Mouse (Mus musculus) hindbrain, embryonic 16.5 days (tissue): ENCODE measurements at regions not wholly inside any gene's neighbourhood (a gene's known extent, or its start where the extent isn't known, plus 50 kb on each side); places are given as distances from the start of the nearest gene placed in this dataset.

Experiments
- ATAC-seq: fragments of 200-750 bp; cut with Nextera tagmentation; 2 replicates; pipeline ENCODE4 v1.8.0; 2017; ENCODE audit warnings: moderate TSS enrichment, moderate library complexity
- H3K27ac ChIP-seq: fragments of 300-500 bp; sonication (generic); 2 replicates; pipeline ENCODE4 v1.5.1; 2014; ENCODE audit warnings: low read depth, mild to moderate bottlenecking, control low read depth, low read length, moderate library complexity
- H3K27me3 ChIP-seq: fragments of 300-500 bp; sonication (generic); replicated peaks from 2 replicates; pipeline ENCODE4 v1.6.1; 2014; ENCODE audit warnings: low read length; ENCODE audit not compliant: control insufficient read depth, insufficient read depth
- H3K36me3 ChIP-seq: fragments of 300-500 bp; sonication (generic); 2 replicates; pipeline ENCODE4 v1.6.1; 2014; ENCODE audit warnings: mild to moderate bottlenecking, low read length, moderate library complexity, mixed read lengths; ENCODE audit not compliant: control insufficient read depth, insufficient read depth
- H3K4me1 ChIP-seq: fragments of 300-500 bp; sonication (generic); 2 replicates; pipeline ENCODE4 v1.6.1; 2014; ENCODE audit warnings: low read depth, low read length; ENCODE audit not compliant: control insufficient read depth, insufficient read depth
- H3K4me2 ChIP-seq: fragments of 300-500 bp; sonication (generic); 2 replicates; pipeline ENCODE4 v1.6.1; 2014; ENCODE audit warnings: mild to moderate bottlenecking, low read length, control low read depth, moderate library complexity
- H3K4me3 ChIP-seq: fragments of 300-500 bp; sonication (generic); 2 replicates; pipeline ENCODE4 v1.5.1; 2014; ENCODE audit warnings: mild to moderate bottlenecking, low read length, control low read depth, moderate library complexity
- H3K9ac ChIP-seq: fragments of 300-500 bp; sonication (generic); 2 replicates; pipeline ENCODE4 v1.6.1; 2014; ENCODE audit warnings: low read depth, mild to moderate bottlenecking, control low read depth, low read length, moderate library complexity
- H3K9me3 ChIP-seq: fragments of 300-500 bp; sonication (generic); 2 replicates; pipeline ENCODE4 v1.6.1; 2014; ENCODE audit warnings: mild to moderate bottlenecking, low read length, moderate library complexity; ENCODE audit not compliant: control insufficient read depth
- WGBS: fragments of 180-500 bp; shearing (Covaris S2); extraction: QIAGEN DNeasy Blood & Tissue Kit; methylation state at CpG from one replicate; pipeline ENCODE4 v1.1.7; 2014; 5-methylcytosine and 5-hydroxymethylcytosine counted together

DNA sequence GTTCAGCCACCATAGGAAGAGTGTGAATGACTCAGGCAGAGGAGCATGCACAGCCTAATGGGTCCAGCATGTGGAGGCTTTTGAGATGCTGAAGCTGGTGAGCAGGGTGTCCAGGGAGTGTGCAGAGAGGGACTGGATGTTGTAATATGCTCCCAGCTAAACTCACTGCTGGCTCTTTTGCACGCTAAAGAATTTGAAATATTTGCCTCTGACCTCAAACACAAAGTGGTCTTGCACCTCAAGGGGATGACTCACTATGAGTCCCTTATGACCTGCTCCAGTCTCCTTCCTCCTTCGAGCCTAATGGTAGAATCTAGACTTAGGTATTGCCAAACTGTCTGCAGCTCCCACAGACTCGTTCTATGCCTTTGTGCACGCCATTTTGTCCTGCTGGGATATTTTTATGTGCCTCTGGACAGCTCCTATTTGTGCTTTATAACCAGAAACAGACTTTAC lies 55.0 kb upstream of the Slit3 start:
- no peaks in the 10 kb centered on the region for H3K27me3 ChIP-seq
- H3K9me3 ChIP-seq = no peaks in the 10 kb centered on the region
- no peak for ATAC-seq
- H3K4me2 ChIP-seq = no peak overlapping the region
- H3K36me3 ChIP-seq = no peaks in the 10 kb centered on the region
- WGBS = 62% methylated on average over 4 of the region's 4 CpGs
- no peaks in the 10 kb centered on the region for H3K4me1 ChIP-seq
- no peak overlapping the region for H3K27ac ChIP-seq
- H3K4me3 ChIP-seq = no peak overlapping the region
- no peak overlapping the region for H3K9ac ChIP-seq

DNA sequence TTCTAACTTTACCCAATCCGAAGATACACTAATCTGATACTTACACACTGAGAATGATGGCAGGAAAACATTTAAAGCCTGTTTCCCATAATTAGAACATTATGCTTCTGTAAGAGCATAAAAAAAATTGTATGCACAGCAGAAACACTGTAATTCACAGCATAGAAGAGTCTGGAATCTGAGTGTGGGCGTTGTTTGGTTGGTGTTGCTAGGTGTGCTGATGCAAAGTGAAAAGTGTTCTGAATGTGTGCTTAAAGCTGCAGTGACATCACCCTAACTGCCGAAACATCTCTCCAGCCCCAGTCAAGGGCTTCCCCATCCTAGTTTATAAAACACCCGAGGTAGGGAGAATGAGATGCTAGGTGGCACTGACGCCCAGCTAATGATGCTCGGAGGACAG lies 63.2 kb upstream of the Slit3 start:
- H3K36me3 ChIP-seq = no peaks in the 10 kb centered on the region
- H3K4me3 ChIP-seq = no peak overlapping the region
- no peak overlapping the region for H3K27ac ChIP-seq
- no peak for ATAC-seq
- 87% methylated on average over 6 of the region's 6 CpGs for WGBS
- no peaks in the 10 kb centered on the region for H3K9me3 ChIP-seq
- no peak overlapping the region for H3K9ac ChIP-seq
- H3K4me2 ChIP-seq = no peak overlapping the region
- H3K4me1 ChIP-seq = no peaks in the 10 kb centered on the region
- no peaks in the 10 kb centered on the region for H3K27me3 ChIP-seq

DNA sequence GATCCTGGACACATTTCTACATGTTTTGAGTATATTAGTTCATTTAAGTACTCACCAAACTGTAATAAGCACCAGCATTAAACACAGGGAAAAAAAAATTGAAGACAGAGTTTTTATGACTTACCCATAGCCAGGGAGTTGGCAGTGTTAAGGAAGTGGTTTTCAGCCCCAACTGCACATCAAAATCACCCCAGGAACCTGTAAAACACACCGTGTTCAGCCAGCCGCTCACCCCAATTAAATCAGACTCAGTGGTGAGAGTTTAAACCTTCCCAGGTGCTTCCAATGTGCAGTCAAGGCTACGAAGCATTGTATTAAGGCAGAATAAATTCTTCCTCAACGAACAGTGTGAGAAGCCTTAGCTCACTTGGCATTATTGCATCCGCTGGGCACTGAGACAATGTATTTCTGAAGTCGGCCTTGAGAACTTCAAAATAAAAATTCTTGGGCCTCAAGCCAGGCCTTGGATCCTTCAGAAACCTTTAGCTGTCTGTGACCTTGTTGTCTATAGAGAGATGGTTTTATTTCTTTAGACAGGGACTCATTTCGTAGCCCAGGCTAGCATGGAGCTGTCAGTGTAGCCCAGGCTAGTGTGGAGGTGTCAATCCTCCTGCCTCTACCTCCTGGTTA lies 65.4 kb upstream of the Slit3 start:
- no peak for ATAC-seq
- H3K9ac ChIP-seq = no peak overlapping the region
- no peaks in the 10 kb centered on the region for H3K36me3 ChIP-seq
- no peaks in the 10 kb centered on the region for H3K4me1 ChIP-seq
- no peaks in the 10 kb centered on the region for H3K9me3 ChIP-seq
- no peak overlapping the region for H3K27ac ChIP-seq
- no peak overlapping the region for H3K4me2 ChIP-seq
- WGBS = 77% methylated on average over 7 of the region's 7 CpGs
- no peaks in the 10 kb centered on the region for H3K27me3 ChIP-seq
- no peak overlapping the region for H3K4me3 ChIP-seq

DNA sequence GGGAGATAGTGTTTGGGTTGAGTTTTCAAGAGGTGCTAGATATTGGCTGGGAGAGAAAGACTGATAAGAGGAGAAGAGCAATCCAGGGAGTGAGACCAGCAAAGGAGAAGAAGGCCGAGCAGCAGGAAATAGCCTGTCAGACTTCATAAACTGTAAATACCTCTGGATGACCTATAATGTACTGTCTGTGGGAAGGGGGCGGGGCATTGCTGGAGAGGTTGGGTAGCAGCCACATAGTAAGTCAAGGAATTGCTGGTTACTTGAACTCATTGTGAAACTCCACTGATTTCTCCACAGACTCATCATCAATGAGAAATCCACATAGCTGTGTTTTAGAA lies 67.4 kb upstream of the Slit3 start:
- Histone ChIP-seq H3K4me3 (no peak overlapping the region), H3K36me3 (no peaks in the 10 kb centered on the region), H3K9ac (no peak overlapping the region), H3K4me2 (no peak overlapping the region), H3K27me3 (no peaks in the 10 kb centered on the region), H3K9me3 (no peaks in the 10 kb centered on the region), H3K27ac (no peak overlapping the region), H3K4me1 (no peaks in the 10 kb centered on the region)
- WGBS = 85% methylated on average over 2 of the region's 2 CpGs
- ATAC-seq = no peak

DNA sequence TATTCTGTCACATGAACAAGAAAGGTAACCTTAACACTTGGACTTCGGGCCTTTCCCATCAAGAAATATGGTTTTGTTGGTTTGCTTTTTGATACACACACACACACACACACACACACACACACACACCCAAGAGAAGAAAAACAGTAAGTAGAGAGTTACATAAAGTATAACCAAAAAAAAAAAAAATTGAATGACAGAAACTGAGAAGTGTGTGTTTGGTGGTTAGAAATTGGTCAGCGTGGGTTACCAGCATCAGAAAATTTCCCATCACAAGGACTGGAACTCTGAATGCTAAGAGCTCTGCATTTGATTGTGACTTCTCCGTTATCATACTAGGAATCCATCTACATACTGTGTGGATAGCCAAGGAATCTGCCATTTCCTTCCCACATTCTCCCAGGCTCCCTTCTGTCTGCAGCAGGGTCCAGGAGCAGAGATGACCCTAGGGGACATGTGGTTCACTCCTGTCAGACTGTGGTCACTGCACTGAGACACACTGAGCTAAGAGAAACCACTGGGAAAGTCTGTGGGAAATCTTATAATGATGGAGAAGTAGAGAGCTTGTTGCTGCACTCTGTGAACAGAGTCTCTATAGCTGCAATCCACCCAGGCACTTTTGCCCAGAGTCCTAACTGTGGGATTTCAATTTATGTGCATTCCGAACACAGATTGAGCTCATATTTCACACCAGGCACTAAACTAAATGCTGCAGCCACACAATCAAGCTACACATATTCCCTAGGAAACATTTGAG lies 68.0 kb upstream of the Slit3 start:
- H3K27me3 ChIP-seq = no peaks in the 10 kb centered on the region
- no peak for ATAC-seq
- no peaks in the 10 kb centered on the region for H3K4me1 ChIP-seq
- H3K4me3 ChIP-seq = no peak overlapping the region
- H3K36me3 ChIP-seq = no peaks in the 10 kb centered on the region
- WGBS = 81% methylated on average over 4 of the region's 4 CpGs
- no peaks in the 10 kb centered on the region for H3K9me3 ChIP-seq
- H3K9ac ChIP-seq = no peak overlapping the region
- H3K4me2 ChIP-seq = no peak overlapping the region
- no peak overlapping the region for H3K27ac ChIP-seq

DNA sequence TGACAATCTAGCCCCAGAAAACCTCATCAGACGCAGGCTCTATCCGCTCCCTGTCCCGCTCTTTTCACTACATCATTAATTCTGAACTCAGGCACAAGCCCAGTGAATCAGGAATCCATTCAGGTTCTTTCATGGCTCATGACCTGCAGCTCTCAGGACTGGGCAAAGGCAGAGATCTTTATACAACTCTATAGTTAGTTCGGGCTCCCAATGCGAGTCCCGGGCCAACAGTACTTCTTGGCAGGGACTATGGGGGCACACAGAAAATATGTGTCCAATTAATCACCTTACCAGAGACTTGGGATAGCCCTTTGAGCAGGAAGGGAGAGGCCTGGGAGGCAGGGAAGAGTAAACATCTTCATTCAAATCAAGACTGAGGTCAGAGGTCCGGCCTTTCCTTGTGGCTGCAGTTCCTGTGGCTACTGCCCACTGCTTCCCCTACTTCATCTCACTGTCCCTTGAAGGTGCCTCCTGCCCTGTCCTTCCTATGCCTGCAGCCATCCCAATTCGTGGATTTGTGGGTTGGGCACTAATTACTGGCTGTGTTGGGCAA lies 71.3 kb upstream of the Slit3 start:
- Histone ChIP-seq H3K36me3 (no peaks in the 10 kb centered on the region), H3K9me3 (no peaks in the 10 kb centered on the region), H3K9ac (no peak overlapping the region), H3K27ac (no peak overlapping the region), H3K4me1 (no peaks in the 10 kb centered on the region), H3K27me3 (no peaks in the 10 kb centered on the region), H3K4me2 (no peak overlapping the region), H3K4me3 (no peak overlapping the region)
- WGBS = 65% methylated on average over 8 of the region's 8 CpGs
- peak; percentile 63 for ATAC-seq

DNA sequence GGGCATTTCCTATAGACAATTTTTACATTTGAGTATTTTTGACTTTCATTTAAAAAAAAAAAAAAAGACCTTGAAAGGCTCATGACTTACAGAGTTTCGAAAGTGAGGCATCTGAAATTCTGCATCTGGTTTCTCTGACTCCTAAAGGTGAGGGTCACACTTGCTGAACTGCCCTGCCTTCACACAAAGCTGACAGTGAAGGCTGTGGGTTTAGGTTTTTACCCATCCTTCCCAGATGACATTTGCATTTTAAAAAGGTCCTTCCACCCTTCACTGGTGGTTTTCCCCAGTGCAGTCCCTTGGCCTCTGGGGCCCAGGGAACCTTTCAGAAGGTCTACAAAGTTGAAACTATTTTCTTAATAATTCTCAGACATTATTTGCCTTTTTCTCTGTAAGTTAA lies 76.4 kb upstream of the Slit3 start:
- H3K9ac ChIP-seq = no peak overlapping the region
- H3K4me2 ChIP-seq = no peak overlapping the region
- H3K27ac ChIP-seq = no peak overlapping the region
- no peaks in the 10 kb centered on the region for H3K27me3 ChIP-seq
- no peak overlapping the region for H3K4me3 ChIP-seq
- H3K4me1 ChIP-seq = no peaks in the 10 kb centered on the region
- no peaks in the 10 kb centered on the region for H3K9me3 ChIP-seq
- WGBS = 85% methylated on average over 1 of the region's 1 CpGs
- H3K36me3 ChIP-seq = no peaks in the 10 kb centered on the region
- no peak for ATAC-seq

DNA sequence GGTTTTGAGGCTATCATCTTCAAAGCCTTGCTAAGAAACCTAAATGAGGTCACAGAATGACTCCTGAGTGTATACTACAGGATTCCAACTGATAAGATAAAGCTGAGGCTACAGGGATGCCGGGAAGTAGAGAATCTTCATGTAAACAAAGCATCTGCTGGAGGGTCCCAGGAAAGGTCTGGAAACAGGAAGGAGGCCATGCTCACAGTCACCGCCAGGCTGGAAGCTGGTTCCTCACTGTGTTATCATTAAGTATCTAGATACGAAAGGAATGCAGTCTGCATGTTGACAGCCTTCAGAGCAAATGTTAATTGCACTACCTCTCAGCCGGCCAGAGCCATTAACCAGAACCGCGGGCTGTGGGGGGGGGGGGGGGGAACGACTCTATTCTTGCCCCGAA lies 96.6 kb upstream of the Slit3 start:
- ATAC-seq = no peak
- Histone ChIP-seq H3K4me1 (no peaks in the 10 kb centered on the region), H3K27ac (no peak overlapping the region), H3K9ac (no peak overlapping the region), H3K27me3 (no peaks in the 10 kb centered on the region), H3K36me3 (no peaks in the 10 kb centered on the region), H3K4me2 (no peak overlapping the region), H3K4me3 (no peak overlapping the region), H3K9me3 (0 out of 2 replicates have a peak, but pooled peaks cover 2% of the 10 kb centered on the region)
- 64% methylated on average over 8 of the region's 8 CpGs for WGBS

DNA sequence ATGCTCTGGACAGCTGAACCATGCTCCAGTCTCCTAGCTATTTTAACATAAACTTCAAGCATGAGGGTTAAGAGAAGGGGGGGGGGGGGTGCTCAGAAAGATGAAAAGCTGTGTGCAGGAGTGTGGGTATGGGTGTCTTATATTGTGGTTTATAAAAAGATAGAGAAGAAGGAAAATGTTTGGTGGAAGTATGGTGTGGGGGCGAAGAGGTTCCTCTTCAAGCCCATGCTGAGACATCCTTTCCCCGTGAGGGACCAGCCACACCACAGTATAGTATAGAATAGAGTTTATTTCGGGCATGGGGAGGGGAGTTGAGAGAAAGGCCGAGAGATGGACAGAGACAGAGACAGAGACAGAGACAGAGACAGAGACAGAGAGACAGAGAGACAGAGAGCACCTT lies 97.2 kb upstream of the Slit3 start:
- no peaks in the 10 kb centered on the region for H3K4me1 ChIP-seq
- H3K36me3 ChIP-seq = no peaks in the 10 kb centered on the region
- no peak overlapping the region for H3K4me3 ChIP-seq
- no peak overlapping the region for H3K27ac ChIP-seq
- no peak for ATAC-seq
- no peak overlapping the region for H3K4me2 ChIP-seq
- WGBS = 91% methylated on average over 4 of the region's 4 CpGs
- 0 out of 2 replicates have a peak, but pooled peaks cover 2% of the 10 kb centered on the region for H3K9me3 ChIP-seq
- H3K27me3 ChIP-seq = no peaks in the 10 kb centered on the region
- no peak overlapping the region for H3K9ac ChIP-seq
